Mouse (Mus musculus): ENCODE measurements around the gene Mef2c. TPM values are rescaled to one million over a fixed set of nuclear protein-coding genes. Genes with fewer than 3 reads are reported as not detected.

Gene Mef2c
- total RNA-seq, 2 experiments from 2014 or later: 95.1 to 105 TPM

DNA sequence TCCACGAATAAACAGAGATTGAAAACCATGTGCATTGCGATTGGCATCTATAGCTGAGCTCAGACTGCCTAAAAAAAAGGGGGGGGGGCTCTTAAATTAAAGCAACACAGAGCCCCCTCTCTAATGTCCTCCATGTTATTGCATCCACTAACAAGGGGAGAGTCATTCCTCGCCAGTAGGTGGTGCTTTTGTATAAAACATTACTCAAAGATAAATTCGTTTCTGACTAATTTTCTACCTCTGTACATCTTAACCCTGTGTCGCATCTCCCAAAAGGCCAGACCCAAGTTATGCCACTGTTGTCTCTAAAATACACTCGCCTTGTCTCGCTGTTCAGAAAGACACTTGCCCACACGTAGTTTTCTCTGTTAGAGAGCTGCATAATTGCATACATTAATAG is 156.9 kb downstream of the Mef2c start:
- no peak; the same call in 1 of the 2 replicates for ATAC-seq (replicated peaks; ENCODE audit: poor library complexity)

DNA sequence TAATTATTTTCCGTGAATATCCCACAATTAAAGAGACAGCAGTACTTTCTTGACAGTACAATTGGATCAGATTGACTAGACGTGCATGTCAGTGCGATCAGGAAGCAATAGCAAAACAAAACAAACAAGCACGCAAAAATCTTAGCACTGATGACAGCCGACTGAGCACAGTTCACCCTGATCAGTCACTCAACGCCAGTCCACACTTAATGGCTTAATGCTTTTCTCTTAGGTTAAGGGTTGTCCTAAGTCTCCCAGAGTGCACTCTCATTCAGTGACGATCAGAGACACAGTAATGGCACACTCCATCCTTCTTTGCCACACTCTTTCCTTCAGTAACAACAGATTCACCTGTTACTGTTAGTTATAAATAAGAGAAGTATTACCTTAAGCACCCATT is 157.3 kb downstream of the Mef2c start:
- no peak for ATAC-seq (replicated peaks; ENCODE audit: poor library complexity)

DNA sequence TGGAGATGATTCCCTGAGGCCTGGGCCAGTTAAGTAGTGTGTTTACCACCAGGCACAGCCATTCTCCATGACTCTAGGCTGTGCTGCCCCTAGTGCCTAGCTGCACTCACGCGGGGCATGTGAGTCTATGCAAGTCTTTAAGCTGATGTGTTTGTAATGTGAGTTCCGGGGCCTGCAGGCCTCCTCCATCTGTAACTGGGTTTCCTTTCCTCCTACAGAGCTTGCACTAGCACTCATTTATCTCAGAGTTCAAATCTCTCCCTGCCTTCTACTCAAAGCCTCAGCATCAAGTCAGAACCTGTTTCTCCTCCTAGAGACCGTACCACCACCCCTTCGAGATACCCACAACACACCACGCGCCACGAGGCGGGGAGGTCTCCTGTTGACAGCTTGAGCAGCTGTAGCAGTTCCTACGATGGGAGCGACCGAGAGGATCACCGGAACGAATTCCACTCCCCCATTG is 158.3 kb downstream of the Mef2c start:
- no peak for ATAC-seq (replicated peaks; ENCODE audit: poor library complexity)

DNA sequence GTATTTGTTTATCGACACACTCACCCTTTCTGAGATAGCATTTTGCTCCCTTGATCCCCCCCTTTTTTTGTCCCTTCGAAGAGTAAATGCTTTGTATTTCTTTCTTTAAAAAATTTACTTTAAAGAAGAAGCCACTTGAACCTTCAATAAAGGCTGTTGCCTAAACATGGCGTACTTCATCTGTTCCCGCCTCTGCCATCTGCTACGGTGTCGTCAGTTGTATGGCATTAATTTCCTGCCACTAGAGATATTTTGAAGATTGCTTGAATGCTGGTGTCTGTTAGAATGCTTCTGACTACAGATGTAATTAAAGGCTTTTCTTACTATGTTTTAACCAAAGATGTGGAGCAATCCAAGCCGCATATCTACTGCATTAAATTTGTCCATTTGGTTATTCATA is 162.3 kb downstream of the Mef2c start:
- ATAC-seq (replicated peaks; ENCODE audit: poor library complexity): no peak

DNA sequence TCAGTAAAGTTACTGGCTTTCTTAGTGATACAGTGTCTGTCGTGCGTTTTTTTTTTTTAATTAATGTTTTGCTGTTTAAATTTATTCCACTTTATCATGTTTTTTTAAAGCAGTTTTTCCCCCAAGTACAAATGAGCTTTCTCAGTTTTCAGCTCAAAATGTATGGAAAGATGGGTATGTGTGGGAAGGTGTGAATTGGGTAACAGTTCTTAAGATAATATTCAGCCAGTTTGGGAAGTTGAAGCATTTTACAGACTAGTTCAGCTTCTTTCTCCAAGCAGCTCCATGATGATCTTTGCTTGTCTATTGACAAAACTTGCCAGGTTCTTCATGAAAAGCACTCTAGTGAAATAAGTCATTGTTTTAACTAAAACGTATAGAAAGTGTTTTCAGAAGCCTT is 163.2 kb downstream of the Mef2c start:
- no peak for ATAC-seq (replicated peaks; ENCODE audit: poor library complexity)

DNA sequence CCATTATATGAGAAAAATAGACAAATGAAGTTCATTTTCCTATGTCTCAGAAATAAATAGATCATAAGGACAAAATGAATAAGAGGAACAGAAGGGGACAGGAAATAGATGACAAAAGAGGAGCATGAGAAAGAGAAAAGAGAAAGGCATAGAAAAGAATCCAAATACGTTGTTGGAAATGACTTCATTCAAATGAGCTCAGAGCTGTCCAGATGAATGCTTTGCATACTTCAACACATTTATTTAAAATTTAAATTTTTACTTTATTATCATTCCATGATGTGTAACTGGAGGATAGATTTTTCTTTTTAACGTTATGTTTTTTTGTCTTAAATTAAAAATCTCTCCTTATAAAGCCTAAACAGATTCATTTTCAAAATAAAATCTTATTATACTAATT is 203.8 kb downstream of the Mef2c start:
- ATAC-seq (replicated peaks; ENCODE audit: poor library complexity): no peak

DNA sequence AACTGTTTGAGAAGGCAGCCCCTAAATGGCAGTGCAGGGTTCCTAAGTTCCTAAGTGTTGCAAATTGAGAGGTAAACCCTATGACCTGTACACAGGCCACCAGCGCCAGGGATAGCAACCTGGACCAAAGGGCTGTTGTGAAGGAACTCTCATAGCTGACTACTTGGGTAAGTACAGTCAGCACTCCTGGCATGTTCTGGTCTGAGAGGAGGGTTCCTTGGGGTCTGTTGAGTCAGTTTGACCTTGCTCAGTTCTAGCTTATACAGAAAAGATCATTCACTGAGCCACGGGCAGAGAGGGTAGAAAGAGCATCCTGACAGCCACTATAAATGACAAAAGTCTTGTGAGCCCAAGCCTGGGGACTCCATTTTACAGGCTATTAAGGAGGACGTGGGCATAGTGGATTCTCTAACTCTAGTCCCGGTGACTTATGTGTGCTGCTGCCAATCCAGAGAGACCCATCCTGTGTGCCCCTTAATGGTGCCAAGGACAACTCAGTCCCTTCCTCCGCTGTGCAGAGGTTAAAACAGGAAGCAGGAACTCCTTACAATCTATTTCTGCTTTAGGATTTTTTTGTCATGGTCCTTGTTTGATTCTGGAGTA is 209.0 kb downstream of the Mef2c start:
- no peak for ATAC-seq (replicated peaks; ENCODE audit: poor library complexity)

DNA sequence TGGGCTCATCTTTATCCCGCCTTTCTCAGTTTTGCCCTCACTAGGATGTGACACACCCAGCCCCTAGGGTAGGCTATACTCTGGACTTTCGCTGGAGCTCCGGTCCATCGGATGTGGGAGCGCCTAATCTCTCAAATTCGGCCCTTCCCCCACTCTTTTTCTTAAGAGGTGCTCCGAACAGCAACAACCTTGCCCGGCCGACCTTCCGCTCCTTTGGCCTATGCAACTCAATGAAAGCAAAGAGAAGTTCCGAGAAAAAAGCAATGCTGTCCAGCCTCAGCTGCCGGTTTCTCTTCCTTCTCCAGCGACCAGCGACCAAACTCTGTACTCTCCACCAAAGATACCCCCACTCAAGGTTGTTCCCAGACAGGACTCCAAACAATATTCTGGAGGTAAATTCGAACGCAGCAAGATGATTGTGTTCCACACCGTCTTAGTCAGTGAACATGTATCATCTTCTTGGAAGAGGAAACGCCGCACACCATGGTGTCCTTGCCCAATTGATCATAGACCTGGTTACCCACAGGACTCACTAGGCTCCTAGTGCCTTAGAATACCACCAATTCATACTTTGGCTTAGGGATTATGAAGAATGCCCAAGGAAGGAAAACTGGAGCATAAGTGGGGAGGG is 209.9 kb downstream of the Mef2c start:
- ATAC-seq (replicated peaks; ENCODE audit: poor library complexity): no peak

DNA sequence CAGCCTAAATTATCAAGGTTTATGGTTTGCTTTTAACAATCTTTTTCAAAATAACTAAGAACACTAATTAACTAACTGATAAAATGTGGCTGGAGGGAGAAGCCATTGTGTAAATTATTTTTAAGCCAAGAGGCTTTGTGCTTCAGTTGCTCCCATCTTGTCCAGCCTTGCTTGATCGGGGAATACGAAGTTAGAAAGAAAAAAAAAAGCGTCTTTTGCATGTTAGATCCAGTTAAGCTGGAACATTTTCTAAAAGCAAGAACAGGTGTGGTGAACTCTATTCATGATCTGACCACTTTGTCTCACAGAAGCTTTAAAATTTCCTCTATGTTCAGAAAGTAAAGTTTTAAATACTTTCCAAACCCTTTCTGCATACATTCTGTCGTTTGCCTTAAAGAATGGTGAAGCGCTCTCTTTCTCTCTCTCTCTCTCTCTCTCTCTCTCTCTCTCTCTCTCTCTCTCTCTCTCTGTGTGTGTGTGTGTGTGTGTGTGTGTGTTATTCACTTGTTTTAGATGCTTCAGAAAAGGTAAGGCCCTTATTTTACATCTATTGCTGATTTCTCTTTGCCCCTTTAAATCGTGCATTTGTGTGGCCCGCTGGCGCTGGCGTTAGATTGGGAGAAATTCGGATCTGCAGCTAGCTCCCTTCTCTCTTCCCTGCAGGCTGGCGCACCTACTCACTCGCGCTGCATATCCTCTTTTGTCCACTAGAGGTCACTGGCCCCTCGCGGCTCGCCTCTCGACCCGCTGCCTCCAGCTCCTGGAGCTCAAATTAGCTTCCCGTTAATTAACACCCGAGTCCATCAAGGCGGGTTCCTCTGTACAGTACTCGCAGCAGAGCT is 210.9 kb downstream of the Mef2c start:
- ATAC-seq (replicated peaks; ENCODE audit: poor library complexity): peak; percentile 95

DNA sequence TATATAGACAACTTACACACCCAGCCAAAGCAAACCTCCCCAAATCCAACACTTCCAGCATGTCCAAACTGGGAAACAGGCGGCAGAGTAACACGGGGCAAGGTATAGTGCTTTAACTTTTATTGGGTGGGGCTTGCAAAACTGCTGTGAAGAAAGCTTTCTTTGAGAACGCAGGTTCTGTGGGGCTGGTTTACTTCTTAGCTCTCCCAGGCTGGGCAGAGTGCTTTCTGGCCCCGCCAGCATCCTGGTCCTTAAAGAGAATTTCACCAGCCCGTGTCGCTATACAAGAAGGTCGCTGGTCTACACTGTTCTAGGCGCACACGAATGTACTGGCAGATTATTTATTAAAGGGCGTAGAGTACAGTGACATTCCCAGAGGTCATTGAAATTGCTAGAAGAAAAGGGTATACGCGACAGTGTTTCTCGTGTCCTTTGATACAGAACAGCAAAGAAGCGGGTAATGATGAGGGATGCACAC is 211.5 kb downstream of the Mef2c start:
- peak; percentile 14 for ATAC-seq (replicated peaks; ENCODE audit: poor library complexity)

DNA sequence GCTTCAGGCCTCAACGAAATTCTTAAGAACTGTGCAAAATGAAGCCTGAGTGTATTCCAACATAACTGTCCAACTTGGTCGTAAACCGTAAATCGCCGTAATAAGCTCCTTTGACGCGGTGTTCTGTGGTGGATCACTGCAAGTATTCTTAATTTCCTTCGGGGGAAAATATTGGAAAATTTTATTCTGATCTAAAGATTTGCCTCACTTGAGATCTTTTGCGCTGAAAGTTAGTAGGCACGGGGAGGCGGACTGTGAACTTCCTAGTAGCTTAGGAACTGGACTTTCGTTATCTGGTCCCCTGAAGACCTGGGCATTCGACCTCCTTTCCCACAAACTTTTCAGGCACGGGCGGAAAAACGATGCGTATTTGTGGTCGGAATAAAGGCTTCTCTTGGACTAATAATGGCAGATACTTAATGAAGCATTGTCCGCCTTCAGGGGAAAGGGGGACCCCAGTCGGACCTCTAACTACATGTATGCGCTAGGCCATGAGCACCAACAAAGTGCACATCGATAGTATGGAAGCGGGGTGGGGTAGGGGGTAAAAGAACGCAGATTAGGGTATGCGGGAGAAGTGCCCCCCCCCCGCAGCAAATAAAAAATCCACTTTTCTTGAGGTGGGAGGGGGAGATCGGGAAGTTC is 212.3 kb downstream of the Mef2c start:
- no peak for ATAC-seq (replicated peaks; ENCODE audit: poor library complexity)
